Mouse (Mus musculus): ENCODE data around the gene Prl7a2.

Gene Prl7a2

GRCm38 (mm10) chr13:27667936-27668335 is at the start of gene Prl7a2:
Gene Prl7a2 (minus strand): TSS chr13:27668036.
- DNase-seq (ENCODE audit: extremely low spot score, low read depth, low spot score), result no peak

- DNase-seq (ENCODE audit: extremely low spot score, low read depth, low spot score), result no peak
These were observed 48.8 kb upstream of the Prl7a2 start, which contains the start of gene Prl7d1 for GRCm38 (mm10) chr13:27716636-27717035. Gene Prl7d1 (minus strand): TSS chr13:27716736.

- no peak for DNase-seq (ENCODE audit: extremely low spot score, low read depth, low spot score)
These were observed 38.7 kb upstream of the Prl7a2 start for GRCm38 (mm10) chr13:27706521-27706920.

GRCm38 (mm10) chr13:27660747-27661146 is 7.1 kb downstream of the Prl7a2 start:
- no peak for DNase-seq (ENCODE audit: extremely low spot score, low read depth, low spot score)

GRCm38 (mm10) chr13:27642393-27642792 is 25.4 kb downstream of the Prl7a2 start, which contains the start of gene Prl7a1:
Gene Prl7a1 (minus strand): TSS chr13:27642493.
- DNase-seq (ENCODE audit: extremely low spot score, low read depth, low spot score), result no peak

GRCm38 (mm10) chr13:27610482-27610881 is 57.4 kb downstream of the Prl7a2 start, which contains the start of gene Prl7b1:
Gene Prl7b1 (minus strand): TSS chr13:27610582.
- DNase-seq (ENCODE audit: extremely low spot score, low read depth, low spot score), result no peak
